Mouse (Mus musculus): ENCODE results near the gene Nsd1.
"Not testable (repeated sequence)": the region's sequence is repeated elsewhere in the genome, so short reads cannot be mapped to it uniquely, and the experiment has no call there.

The Nsd1 gene

DNA sequence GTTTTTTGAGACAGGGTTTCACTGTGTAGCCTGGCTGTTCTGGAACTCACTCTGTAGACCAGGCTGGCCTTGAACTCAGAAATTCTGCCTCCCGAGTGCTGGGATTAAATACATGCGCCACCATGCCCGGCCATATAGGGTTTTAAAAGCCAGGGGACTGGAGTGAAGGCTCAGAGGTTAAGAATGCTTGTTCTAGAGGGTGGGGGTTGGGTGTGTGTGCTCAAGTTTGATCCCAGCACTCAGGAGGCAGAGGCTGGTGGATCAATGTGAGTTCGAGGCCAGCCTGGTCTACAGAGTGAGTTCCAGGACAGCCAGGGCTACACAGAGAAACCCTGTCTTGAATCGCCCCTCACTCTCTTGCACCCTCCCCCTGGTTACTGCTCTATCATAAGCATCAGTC, 18.0 kb upstream of the Nsd1 start:
- no peak for DNase-seq

- not testable (repeated sequence) for DNase-seq
Observed at GRCm38 (mm10) chr13:55202758-55203157, 6.8 kb upstream of the Nsd1 start.

DNA sequence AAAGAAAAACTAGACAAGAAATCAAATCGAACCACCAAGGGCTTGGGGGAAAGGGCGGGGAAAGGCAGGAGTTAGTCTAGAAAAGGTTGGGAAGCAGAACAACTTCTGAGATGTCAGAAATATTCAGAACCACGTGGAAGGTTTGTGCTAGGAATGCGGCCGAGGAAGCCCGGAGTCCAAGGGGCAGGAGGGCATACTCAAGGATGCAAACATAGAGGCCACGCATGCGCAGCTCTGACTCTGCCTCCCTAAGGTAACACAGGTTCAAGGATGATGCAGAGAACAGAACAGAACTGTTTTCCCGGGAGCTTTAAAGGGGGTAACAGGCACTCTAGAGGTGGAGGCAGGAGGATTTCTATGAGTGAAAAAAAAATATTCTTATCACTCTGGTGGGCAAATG, 5.8 kb upstream of the Nsd1 start:
- no peak for DNase-seq

DNA sequence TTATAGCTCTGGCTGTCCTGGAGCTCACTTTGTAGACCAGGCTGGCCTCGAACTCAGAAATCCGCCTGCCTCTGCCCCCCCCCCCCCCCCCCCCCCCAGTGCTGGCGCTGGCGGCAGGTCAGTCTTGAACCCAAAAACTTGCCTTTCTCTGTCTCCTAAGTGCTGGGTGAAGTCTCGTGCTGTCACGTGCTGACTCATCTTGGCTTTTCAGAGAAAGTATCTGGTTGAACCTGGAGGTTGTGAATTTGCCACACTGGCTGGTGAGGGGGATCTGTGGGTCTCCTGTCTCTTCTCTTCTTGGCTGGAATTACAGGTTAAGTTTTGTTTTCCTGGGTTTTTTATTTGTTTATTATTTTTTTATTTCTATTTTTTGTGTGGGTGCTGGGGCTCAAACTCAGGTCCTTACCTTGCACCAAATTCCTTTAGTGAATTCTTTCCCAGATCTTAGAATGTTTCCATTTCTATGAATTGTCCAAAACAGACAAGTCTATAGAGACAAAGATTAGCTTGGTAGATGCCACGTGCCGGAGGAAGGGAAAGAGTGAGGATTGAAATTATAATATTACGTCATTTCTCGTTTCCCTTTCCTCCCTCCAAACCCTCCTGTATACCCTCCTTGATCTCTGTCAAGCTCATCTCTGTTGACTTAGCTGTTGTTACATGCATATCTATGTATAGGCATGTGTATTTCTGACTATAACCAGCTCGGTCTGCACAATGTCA, 4.8 kb upstream of the Nsd1 start:
- DNase-seq, result no peak

DNA sequence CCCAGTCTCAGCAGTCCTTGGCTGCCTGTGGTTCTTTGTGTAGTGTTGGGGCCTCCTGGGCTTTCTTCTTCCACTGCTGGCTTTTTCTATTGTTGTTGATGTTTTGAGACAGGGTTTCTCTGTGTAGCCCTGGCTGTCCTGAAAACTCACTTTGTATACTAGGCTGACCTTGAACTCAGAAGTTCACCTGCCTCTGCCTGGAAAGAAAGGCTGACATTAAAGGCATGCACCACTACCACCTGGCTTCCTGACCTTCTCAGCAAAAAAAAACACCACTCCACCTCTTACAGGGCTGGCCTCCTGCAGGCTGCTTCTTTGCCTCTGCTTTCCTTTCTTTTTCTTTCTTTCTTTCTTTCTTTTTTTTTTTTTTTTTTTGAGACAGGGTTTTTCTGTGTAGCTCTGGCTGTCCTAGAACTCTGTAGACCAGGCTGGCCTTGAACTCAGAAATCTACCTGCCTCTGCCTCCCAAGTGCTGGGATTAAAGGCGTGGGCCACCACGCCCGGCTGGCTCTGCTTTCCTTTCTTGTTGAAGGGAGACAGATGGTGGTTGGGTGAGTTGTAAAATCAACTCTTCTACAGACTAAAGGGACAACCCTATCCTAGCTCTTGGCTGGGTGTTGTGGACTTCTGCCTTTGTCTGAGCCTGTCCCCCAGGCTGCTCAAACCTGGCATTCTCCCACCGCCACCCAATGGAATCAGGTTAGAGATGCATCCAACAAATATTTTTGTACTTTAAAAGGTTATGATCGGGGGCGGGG, 4.0 kb upstream of the Nsd1 start:
- no peak for DNase-seq

DNA sequence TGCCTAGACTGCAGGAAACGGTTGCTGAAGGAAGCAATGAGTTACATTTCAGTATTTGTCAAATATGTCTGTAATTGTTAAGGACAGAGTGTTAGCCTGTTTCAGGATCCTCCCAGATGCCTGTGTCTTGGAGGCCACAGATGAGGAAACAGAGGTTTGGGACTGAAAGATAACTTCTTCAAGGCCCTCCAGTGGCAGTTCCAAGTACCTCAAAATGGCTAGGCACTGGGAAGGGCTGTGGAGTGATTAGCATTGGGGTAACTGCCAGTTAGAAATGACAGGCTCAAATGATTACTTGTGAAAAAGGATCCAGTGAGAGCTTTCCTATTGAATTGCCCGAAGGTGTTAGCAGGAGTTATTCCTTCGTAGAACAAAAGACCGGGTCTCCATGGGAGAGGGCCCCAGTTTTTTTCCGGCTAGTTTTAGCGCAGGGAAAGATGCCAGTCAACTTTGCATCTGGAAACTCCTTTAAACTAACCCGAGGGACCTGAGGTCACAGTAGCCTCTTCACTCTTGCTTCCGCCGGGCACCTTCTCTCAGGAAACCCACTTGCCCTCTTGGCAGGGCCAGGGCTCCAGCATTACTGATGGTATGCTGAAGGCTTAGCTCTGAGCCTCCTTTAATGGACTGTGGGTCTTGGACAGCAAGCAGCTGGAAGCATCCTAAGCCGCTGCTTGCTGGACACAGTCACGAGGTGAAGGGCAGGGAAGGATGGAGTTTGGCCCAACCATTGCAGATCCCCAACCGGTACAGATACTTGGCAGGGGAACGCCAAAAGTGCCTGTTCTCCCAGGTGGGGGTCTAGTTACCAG, 539 bp upstream of the Nsd1 start:
- DNase-seq, result no peak

DNA sequence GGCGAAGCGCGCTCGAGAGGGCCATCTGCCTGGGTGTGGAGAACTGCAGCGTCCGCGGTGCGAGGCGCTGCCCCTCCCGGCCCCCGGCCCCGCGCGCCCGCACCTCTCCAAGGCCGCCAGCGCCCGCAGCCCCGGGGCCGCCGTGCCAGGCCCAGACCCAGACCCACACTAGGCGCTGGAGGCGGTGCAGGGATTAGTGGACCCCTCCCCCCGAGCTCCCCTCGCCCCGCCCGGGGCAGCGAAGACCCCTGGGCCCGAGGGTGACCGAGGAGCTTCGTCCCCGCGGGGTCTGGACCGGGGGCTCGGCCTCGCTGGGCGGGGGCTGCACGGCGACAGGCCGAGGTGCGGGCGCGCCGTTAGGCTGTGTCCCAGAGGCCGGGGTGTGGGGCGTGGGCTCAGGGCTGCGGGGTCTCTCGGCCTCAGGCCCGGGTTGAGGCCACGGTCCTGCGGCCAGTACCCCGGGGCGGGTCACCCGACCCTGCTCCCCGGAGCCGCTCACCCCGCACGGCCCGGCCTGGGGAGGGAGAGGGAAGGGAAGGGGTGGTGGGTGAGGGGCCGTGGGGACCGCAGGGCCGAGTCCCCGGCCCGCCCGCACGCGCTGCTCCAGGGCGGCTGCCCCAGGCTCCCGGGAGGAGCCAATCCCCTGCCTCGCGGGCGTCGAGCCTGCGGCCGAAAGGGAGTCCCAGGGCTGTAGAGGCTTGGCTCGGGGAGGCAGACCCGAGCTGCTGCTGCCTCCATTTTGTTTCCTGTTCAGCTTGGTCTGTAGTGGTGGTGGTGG, 800 bp downstream of the Nsd1 start:
- DNase-seq, result peak; percentile 76

- DNase-seq, result peak; percentile 77
Observed at GRCm38 (mm10) chr13:55210971-55211220, 1.3 kb downstream of the Nsd1 start.

DNA sequence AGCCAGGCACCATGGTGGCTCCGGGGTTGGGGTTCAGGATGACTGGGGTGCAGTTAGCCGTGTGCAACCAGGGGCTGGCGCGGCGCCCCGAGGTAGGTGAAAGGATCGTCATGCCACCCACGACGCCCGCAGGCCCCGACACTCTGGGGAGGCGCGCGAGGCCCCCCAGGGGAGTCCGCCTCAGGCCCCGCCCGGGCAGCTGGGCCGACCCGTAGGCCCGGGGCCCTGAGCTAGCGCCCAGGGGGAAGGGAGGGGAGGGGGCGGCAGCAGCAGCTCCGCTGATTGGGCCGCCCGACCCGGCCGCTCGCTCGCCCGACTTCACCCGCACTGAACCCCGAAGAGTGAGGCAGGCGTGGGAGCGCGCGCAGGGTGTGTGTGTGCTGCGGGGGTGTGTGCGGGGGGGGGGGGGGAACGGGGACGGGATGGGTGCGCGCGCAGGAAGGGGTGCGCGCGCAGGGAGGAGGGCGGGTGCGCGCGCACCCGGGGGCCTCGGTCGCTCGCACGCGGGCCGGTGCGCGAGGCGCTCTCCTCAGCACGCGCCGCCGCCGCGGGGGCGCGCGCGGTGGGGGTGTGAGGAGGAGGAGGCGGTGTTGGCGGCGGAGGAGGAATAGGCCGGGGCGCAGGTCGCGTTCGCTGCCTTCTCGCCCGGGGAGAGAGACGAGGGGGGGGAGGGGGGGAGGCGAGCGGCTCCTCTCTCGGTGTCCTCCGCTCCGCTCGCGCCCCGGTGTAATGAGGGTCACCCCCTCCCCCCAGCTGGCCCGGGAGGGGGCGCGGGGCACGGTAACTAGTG, 1.8 kb downstream of the Nsd1 start:
- DNase-seq, result peak; percentile 82

GRCm38 (mm10) chr13:55212011-55212360, 2.4 kb downstream of the Nsd1 start:
- no peak for DNase-seq

GRCm38 (mm10) chr13:55212361-55213137, 3.0 kb downstream of the Nsd1 start:
- DNase-seq, result peak; percentile 84

DNA sequence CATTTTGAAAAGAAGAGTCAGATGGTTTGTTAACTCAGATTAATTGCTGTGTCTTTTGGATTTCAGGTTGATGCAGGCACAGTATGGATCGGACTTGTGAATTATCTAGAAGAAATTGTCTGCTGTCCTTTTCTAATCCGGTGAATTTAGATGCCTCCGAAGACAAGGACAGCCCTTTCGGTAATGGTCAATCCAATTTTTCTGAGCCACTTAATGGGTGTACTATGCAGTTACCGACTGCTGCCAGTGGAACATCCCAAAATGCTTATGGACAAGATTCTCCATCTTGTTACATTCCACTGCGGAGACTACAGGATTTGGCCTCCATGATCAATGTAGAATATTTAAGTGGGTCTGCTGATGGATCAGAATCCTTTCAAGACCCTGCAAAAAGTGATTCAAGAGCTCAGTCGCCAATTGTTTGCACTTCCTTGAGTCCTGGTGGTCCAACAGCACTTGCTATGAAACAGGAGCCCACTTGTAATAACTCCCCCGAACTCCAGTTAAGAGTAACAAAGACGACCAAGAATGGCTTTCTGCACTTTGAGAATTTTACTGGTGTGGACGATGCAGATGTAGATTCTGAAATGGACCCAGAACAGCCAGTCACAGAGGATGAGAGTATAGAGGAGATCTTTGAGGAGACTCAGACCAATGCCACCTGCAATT, 3.7 kb downstream of the Nsd1 start:
- no peak for DNase-seq

DNA sequence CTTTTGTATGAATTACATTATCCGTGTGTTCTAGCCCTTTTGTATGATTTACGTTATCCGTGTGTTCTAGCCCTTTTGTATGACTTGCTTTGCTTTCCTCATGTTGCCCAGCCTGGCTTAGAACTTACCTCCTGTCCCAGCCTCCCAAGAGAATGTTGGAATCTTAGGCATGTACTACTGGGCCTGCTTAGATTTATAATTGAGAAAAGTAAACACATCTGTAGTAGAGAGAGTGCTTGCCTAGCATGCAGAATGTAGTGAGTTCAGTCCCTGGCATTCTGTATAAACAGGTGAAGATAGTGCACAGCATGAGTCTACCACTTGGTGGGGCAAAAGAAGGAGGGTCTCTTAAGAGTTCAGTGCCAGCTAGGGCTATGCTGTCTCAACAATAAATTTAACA, 14.8 kb downstream of the Nsd1 start:
- DNase-seq, result no peak

- DNase-seq, result no peak
Observed at GRCm38 (mm10) chr13:55230701-55231100, 21.1 kb downstream of the Nsd1 start.

DNA sequence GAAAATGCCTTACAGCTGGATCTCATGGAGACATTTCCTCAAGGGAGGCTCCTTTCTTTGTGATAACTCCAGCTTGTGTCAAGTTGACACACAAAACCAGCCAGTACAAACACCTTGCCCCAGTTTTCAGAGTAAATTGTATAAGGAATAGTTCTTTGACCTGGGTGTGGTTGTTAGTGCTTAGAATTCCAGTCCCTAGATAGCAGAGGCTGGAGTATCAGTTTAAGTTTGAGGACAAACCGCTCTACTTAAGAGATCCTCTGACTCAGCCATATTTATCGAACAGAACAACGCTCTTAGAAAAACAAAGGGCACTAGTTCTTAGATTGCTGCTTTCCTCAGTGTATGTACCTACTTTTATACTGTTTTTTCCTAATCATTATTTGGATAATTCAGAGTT, 33.6 kb downstream of the Nsd1 start:
- no peak for DNase-seq

DNA sequence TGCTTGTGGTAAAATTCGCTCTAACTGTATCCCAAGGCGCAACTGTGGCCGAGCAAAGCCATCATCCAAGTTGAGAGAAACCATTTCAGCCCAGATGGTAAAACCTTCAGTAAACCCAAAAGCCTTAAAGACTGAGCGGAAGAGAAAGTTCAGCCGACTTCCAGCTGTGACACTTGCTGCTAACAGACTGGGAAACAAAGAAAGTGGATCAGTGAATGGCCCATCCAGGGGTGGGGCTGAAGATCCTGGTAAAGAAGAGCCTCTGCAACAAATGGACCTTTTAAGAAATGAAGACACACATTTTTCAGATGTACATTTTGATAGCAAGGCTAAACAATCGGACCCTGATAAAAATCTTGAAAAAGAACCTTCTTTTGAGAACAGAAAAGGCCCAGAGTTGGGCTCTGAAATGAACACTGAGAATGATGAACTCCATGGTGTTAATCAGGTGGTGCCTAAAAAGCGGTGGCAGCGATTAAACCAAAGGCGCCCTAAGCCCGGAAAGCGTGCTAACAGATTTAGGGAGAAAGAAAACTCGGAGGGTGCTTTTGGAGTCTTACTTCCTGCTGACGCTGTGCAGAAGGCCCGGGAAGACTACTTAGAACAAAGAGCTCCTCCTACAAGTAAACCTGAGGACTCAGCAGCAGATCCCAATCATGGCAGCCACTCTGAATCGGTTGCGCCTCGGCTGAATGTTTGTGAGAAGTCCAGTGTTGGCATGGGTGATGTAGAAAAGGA, 37.9 kb downstream of the Nsd1 start:
- DNase-seq, result no peak

DNA sequence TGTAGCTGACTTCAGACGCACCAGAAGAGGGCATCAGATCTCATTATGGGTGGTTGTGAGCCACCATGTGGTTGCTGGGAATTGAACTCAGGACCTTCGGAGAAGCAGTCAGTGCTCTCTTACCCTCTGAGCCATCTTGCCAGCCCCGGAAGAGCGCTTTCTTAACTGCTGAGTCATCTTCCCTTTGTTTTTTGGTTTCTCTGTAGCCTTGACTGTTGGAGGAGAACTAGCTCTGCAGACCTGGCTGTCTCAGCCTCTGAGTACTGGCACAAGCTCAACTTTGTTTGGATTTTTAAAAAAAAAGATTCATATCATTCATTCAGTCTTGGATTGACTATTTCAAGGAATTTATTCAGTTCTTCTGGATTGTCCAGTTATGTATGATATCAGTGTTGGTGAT, 39.7 kb downstream of the Nsd1 start:
- DNase-seq, result no peak

- no peak for DNase-seq
Observed at GRCm38 (mm10) chr13:55252820-55253219, 43.2 kb downstream of the Nsd1 start.

DNA sequence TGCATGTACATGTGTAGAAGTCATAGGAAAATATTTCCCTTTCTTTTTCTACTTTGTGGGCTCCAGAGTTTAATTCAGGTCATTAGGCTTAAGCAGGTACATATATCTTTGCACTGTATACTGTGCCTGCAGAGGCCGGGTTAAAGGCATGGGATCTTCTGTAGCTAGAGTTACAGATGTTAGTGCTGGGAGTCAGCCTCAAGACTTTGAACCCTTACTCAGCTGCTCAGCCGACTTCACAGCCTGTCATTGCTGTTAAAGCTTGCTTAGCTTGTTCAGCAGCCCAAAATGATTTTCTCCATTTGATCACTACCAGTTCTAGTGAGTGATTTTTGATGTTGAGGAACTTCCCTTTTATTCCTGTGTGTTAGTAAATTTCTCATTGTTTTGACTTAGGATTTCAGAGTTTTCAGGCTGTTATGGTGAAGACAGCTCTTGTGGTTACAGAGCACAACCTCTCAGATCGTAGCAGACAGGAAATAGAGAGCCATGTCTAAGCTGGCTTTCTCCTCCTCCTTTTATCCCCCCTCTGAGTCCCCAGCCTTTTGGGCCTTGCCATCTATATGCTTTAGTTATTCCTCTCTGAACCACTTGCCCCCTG, 45.6 kb downstream of the Nsd1 start:
- DNase-seq, result no peak

- no peak for DNase-seq
Observed at GRCm38 (mm10) chr13:55258651-55259050, 49.1 kb downstream of the Nsd1 start.
